Mouse (Mus musculus): ENCODE measurements at regions not wholly inside any gene's neighbourhood (a gene's known extent, or its start where the extent isn't known, plus 50 kb on each side); places are given as distances from the start of the nearest gene placed in this dataset.
A peak's percentile ranks its signal among the peaks of the same experiment; 100 is the strongest.

GRCm38 (mm10) chr4:142570712-142571111 is 331.5 kb upstream of the Kazn start:
- DNase-seq (ENCODE audit: low spot score in 2 of 2) = no peak

- DNase-seq (ENCODE audit: low spot score in 2 of 2) = no peak
Measured at GRCm38 (mm10) chr4:142568556-142568955, 329.4 kb upstream of the Kazn start.

GRCm38 (mm10) chr4:142554716-142555115 is 315.5 kb upstream of the Kazn start:
- DNase-seq (ENCODE audit: low spot score in 2 of 2) = peak; percentile 11 to 38

GRCm38 (mm10) chr4:142545871-142546270 is 306.7 kb upstream of the Kazn start:
- no peak for DNase-seq (ENCODE audit: low spot score in 2 of 2)

- no peak for DNase-seq (ENCODE audit: low spot score in 2 of 2)
Measured at GRCm38 (mm10) chr4:142545187-142545586, 306.0 kb upstream of the Kazn start.

- DNase-seq (ENCODE audit: low spot score in 2 of 2) = no peak
Measured at GRCm38 (mm10) chr4:142544736-142545135, 305.5 kb upstream of the Kazn start.

GRCm38 (mm10) chr4:142539200-142539750 is 300.1 kb upstream of the Kazn start:
- DNase-seq (ENCODE audit: low spot score in 2 of 2) = peak; percentile 4 to 10

- DNase-seq (ENCODE audit: low spot score in 2 of 2) = no peak
Measured at GRCm38 (mm10) chr4:142527080-142527479, 287.9 kb upstream of the Kazn start.

GRCm38 (mm10) chr4:142517478-142518455 is 278.6 kb upstream of the Kazn start:
- peak; percentile 9 for DNase-seq (ENCODE audit: low spot score in 2 of 2)

GRCm38 (mm10) chr4:142514751-142515150 is 275.6 kb upstream of the Kazn start:
- no peak for DNase-seq (ENCODE audit: low spot score in 2 of 2)

- DNase-seq (ENCODE audit: low spot score in 2 of 2) = no peak
Measured at GRCm38 (mm10) chr4:142509386-142509785, 270.2 kb upstream of the Kazn start.

- DNase-seq (ENCODE audit: low spot score in 2 of 2) = no peak
Measured at GRCm38 (mm10) chr4:142506383-142507211, 267.4 kb upstream of the Kazn start.

- no peak for DNase-seq (ENCODE audit: low spot score in 2 of 2)
Measured at GRCm38 (mm10) chr4:142503761-142504160, 264.6 kb upstream of the Kazn start.

- DNase-seq (ENCODE audit: low spot score in 2 of 2) = no peak
Measured at GRCm38 (mm10) chr4:142501177-142501576, 262.0 kb upstream of the Kazn start.

GRCm38 (mm10) chr4:142500541-142500940 is 261.3 kb upstream of the Kazn start:
- DNase-seq (ENCODE audit: low spot score in 2 of 2) = no peak

- DNase-seq (ENCODE audit: low spot score in 2 of 2) = no peak
Measured at GRCm38 (mm10) chr4:142496605-142497004, 257.4 kb upstream of the Kazn start.

- no peak for DNase-seq (ENCODE audit: low spot score in 2 of 2)
Measured at GRCm38 (mm10) chr4:142492926-142493492, 253.8 kb upstream of the Kazn start.

GRCm38 (mm10) chr4:142485784-142486423 is 246.7 kb upstream of the Kazn start:
- no peak for DNase-seq (ENCODE audit: low spot score in 2 of 2)

GRCm38 (mm10) chr4:142475632-142476031 is 236.4 kb upstream of the Kazn start:
- DNase-seq (ENCODE audit: low spot score in 2 of 2) = peak; percentile 23 to 32

- no peak for DNase-seq (ENCODE audit: low spot score in 2 of 2)
Measured at GRCm38 (mm10) chr4:142474626-142475025, 235.4 kb upstream of the Kazn start.

- DNase-seq (ENCODE audit: low spot score in 2 of 2) = peak; percentile 74 to 75
Measured at GRCm38 (mm10) chr4:142474018-142474417, 234.8 kb upstream of the Kazn start.
